Mouse (Mus musculus): ENCODE data around the gene Hsf5.
A peak's percentile ranks its signal among the peaks of the same experiment; 100 is the strongest.

The Hsf5 gene

DNA sequence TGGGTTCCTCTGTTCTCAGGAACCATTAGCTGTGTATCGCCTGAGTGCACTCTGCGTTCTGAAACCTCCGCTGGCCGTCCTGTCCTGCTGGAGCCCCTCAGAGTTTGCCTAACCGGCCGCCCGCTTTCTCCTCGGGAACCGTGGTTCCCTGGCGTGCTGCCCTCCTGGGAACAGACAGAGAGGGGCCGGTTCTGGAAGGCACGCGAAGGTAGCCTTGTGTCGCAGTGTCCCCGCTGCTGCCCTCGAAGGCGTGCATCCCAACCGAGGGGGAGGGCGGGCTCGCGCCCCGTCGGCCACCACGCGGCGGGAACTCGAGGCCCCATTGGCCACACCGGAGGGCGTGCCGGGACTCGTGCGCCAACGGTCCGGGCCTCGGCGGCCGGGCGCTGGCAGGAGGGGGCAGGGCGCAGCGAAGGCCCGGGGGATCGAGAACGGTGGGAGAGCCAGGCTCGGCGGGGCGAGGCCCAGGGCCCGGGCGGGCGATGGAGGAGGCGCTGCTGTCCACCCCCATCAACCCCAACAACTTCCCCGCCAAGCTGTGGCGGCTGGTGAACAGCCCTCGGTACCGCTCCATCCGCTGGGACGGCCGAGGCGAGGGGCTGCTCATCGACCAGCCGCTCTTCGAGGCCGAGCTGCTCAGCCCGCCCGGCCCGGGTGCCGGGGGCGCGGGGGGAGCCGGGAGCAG is at the start of gene Hsf5:
TSS of gene Hsf5 (plus strand) at position 375 of the 685 bp plus-strand sequence.
- DNase-seq (ENCODE audit: low spot score in 2 of 2), result no peak

DNA sequence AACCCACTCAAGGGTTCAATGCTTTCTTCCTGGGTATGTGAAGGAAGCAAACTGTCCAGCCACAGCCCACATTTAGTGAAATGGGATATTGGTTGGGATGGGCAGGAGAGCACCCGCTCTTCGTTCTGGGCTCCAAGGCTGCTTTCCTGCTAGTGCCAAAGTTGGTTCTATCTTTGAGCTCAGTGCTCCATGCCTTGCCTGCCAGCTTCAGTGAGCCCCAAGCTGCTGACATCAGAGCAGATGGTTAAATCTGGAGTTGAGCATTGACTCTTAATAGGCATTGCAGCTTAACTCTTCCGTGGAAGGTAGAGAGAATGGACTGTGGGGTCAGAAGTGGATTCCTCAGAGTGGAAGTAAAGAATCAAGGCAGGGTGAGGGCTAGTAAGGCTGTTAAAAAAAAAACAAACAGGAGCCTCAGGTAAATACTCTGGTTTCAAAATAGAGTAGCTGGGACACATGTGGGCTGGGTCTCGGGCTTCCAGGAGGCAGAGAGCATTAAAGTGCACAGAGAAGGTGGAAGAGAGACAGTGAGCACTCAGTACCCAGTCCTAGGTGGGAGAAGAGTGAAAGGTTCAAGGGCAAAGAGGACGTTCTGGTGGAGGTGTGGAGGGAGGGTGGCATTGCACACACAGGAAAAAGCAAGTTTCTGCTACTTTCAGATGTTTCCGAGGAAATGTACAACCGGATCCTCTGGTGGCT is 48.6 kb upstream of the Hsf5 start, which contains the start of gene Sept4:
TSS of gene Sept4 (plus strand) at position 649 of the 699 bp plus-strand sequence.
- DNase-seq (ENCODE audit: low spot score in 2 of 2), result no peak

DNA sequence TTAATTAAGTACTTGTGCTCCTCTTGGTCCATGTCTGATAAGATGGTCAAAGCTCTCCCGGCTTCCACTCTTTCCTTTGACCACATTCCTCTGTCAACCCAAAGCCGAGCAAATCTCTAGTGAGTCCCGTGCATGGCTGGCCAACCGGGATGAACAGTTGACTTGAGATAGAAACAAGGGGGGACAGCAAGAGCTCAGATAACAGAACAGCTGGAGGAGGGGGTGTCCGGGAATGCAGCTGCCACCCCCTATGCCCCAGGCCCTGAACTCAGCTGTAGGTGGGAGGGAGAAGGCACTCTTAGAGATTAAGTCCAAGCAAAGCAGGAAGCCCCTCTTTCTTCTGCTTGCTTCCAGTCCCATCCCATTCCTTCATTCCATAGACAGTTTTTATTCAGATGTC is 46.2 kb upstream of the Hsf5 start:
- no peak for DNase-seq (ENCODE audit: low spot score in 2 of 2)

DNA sequence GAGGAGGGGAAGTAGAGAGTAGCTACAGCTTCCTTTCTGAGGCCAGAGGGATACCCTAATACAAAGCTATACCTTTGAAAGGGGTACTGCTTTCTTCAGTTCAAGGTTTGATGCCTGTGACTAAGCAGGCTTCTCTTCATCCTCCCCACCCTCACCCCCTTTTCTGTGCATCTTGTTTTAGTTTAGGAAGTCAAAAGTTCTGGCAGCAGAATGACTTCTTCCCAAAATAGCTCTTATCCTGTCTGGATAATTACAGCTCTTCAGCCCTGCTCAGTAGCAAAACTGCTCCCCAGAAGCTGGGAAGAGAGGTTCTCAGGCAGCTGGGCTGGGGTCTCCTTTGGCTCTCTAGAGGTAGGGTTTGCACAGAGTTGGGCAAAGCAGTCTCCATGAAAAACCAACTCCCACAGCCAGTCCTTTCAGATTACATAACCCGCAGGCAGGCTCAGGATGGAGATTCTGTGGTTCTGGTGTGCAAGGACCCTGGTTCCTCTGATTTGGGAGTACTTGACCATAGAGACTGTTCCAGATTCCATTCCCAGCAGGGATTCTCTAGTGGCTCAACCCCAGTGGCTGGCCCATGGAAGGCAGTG is 45.5 kb upstream of the Hsf5 start:
- no peak for DNase-seq (ENCODE audit: low spot score in 2 of 2)

DNA sequence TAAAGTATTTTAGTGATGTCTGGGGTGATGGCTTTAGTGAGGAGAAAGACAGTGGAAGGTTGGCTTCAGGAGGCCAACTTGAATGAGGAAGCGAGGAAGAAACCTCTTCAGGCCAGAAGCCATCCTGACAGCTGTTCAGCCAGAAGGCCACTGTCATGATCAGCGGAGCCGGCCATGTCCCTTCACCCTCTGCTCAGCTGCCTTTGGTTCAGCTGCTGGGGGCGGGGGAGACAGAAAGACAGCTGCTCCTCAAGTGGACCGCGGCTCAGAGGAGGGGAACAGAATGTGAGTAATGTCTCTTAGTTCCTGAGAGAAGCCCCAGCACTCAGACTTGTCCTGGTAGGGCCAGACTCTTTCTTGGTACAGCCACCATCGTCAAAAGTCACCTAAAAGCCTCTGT is 43.2 kb upstream of the Hsf5 start:
- no peak for DNase-seq (ENCODE audit: low spot score in 2 of 2)

DNA sequence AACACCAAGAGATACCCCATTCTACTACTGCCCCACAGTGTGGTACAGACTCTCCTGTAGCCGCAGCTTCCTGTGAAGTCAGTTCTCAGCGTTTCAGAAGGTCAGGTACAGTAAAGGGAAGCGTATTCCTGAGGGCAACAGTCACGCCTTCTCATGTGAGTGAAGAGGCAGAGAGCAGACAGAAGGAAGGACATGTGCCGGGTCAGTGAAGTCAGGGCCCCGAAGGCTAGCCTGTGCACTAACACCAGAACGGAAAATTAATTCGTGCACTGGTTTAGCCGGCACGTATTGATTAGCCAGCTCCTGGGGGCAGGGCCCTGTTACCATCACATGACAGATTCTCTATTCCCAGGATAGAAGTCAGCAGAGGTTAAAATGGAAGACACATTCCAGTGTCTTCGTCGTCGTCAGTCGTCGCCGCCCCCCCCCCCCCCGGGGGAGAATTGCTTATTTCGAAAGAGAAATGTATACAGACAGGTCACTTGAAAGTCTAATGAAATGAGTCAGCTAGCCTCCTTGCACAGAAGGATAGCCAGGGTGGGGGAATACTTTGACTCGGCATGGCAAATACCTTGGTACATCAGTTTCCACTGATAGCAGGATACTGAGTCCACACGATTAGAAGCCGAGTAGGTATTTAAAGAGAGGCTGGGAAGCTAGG is 42.3 kb upstream of the Hsf5 start:
- no peak for DNase-seq (ENCODE audit: low spot score in 2 of 2)

DNA sequence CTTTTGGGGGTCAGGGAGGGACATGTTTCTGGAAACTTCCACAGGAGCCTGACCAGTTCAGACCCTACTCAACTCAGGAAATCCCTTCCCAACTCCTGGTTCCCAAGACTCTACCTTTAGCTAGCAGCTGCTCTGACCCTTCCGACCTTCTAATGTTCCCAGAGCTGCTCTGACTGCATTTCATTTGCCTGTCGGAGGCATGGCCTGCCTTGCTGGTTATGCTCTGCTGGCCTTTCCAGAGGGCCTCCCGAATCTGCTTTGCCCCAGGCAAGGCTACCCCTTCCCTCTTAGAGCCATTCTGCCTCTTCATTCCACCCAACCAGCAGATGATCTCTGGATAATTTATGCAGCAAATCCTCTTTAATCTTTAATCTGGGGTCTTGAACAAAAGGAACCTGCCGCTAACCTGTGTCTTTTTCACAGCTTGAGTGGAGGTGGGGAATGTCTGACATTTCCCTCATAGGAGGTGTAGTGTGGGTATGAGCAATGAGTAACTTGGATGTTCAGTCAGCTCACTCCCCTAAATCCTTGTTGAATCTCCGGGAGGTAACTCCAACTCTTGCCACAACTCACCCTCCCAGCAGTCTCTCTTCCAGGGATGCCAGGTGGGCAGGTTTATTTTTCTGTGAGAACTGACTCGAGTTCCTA is 39.2 kb upstream of the Hsf5 start:
- no peak for DNase-seq (ENCODE audit: low spot score in 2 of 2)

DNA sequence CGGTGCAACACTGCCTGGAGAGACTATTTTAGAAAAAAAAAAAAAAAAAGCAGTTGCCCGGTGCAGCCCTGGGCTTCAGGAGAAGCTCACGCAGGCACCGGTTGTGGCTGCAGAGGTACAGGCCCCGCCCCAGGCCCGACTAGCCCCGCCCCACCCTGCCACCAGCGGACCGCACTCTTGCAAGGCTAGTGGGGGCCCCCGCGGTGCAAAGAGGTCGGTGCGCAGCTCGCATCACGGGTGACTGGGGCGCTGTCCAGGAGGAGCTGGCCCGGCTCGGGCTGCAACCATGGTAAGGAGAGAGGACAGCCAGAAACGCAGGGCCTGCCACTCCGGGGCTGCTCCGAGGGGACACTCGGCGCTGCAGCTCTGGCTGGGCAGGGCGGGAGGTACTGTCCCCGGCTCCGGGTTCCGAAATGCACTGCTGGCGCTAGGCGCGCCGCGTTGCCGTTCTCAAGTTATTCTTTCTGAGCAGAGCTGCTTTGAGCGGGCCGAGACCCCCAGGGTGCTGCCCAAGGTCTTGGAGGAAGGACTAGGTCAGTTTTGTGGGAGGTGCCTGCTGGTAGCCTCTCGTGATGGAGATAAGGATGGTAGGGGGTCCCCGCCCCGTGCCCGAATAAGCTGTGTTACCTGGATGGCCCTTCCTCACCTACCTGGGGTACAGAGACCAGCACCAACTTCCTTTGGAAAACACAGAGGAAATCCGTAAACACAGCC is 38.6 kb upstream of the Hsf5 start:
- peak; percentile 47 to 55 for DNase-seq (ENCODE audit: low spot score in 2 of 2)

DNA sequence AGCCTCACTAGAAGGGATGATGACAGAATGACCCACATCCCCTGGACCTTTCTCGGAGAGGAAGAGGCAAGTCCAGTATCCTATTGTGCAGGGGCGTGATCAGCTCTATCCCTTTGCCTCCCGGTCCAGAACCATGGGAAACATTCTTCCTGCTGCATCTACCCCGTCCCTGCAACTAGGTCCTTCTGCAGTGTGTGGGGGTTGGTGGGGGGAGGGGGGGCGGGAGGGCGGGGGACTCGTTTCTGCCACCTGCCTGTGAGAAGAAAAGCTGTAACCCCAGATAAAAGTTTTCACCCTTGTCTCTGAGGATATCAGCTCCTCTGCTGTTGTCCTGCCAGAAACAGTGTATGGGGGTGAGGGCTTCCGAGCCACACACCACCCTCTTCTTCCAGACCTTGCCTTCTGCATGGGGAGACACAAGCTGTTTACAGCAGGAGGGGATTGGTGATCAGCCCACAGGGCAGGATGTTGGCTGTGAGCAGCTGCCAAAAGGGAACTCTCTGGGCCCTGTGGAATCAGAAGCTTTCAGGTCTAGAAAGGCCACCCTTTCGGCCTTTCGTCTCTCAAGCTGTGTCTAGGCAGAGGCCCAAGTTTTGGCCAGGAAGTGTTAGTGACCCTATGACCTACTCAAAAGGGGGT is 37.9 kb upstream of the Hsf5 start:
- DNase-seq (ENCODE audit: low spot score in 2 of 2), result no peak

DNA sequence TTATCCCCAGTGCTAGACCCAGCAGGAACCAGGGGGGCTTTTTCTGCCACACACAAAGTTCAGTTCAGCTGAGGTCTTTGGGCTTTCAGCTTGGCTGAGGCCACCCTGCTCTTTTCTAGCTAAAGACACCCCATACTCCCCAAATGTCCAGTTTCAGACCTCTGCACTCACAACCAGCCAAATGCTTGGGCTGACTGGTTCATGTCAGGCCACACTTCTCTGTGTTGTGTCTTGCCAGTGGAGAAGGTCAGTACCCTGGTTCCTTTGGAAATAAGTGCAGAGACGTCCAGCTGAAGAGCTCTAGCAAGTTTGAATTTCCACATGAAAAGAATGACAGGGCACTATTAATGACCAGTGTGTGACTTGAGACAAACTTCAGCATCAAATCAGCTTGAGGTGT is 37.3 kb upstream of the Hsf5 start:
- DNase-seq (ENCODE audit: low spot score in 2 of 2), result no peak

DNA sequence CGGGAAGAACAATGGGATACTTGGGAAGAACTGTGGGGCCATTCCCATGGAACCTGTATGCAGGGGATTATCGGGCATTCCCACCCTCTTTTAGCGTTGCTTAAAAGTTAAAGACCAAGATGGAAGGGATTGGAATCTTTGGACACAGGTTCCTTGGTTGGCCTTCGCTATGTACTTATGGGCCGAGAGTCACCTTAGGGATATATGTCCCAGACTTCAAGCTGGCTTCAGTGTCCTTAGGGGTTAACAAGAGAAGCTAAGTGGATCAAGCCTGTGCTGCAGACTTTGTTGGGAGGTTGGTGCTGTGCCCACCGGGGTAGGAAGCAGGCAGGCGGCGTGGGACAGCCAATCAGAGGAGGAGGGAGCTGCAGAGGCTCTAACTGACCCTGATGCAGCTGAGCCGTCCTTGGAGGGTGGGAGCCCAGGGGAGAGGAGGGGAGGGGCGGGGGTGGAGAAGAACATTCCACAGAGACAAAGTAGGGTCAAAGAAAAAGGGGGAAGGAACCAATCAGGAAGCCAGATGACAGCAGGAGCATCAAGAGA is 36.4 kb upstream of the Hsf5 start:
- no peak for DNase-seq (ENCODE audit: low spot score in 2 of 2)

DNA sequence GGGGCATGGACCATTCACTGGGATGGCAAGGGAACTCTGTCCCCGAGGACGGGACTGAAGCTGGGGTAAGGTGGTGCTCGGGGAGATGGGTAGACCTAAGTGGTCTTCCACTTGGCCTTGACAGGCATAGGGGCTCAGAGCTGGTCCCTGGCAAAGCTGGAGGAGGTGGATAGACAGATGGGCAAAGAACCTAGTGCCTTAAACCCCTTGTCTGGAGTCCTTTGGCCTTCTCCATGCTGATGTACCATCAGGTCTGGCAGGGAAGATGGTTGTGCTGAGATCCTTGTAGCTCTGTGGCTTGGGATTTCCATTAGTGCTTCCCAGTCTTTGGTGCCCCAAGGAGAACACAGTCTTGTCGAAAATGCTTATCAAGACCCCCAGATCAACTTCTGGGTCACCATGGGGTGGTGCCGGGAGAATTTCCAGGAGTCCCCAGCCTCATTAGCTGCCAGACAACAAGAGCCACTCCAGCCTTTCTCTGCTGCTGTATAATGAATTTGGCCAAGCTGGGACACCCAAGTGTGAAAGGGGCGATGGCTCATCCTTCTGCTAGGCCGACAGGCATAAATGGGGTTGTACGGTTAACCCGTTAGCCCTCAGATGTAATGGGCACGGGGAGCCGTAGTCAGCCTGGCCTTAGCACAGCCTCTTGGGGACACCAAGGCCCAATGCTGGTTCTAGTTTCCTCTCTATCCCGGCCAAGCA is 35.7 kb upstream of the Hsf5 start:
- DNase-seq (ENCODE audit: low spot score in 2 of 2), result no peak

DNA sequence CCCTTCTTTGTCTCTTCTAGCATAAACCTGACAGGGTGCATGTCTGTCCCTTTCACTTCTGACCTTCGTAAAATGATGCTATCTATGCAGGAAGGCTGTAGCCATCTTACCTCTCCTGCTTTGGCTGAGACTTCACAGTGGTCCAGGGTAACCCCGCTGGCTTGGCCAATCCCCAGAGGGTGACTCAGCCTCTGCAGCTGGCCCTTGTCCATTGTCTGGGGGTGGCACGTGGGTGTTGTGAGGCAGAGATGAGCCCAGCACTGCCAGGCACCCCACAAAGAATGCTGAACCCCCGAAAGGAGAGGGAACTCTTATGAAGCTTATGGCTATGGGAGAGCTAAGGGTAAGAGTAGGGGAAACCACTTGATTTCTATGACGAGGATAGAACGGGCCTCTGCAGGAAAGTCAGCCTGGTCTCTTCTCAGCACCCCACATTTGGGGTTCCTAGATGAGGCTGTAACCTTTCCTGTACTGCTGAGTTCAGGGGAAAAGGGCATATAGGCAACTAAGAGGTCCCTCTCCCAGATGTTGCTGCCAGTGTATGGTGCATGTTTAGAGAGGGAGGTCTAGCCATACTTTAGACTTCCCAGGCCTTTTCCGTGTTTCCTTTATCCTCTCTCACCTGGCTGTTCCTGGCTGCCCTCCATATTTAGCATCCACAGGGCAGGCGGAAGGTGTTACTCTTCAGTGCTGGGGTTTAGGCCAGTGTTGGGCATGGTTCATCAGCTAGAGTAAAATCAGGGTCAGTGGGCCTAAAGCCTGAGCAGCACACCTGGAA is 34.8 kb upstream of the Hsf5 start:
- no peak for DNase-seq (ENCODE audit: low spot score in 2 of 2)

DNA sequence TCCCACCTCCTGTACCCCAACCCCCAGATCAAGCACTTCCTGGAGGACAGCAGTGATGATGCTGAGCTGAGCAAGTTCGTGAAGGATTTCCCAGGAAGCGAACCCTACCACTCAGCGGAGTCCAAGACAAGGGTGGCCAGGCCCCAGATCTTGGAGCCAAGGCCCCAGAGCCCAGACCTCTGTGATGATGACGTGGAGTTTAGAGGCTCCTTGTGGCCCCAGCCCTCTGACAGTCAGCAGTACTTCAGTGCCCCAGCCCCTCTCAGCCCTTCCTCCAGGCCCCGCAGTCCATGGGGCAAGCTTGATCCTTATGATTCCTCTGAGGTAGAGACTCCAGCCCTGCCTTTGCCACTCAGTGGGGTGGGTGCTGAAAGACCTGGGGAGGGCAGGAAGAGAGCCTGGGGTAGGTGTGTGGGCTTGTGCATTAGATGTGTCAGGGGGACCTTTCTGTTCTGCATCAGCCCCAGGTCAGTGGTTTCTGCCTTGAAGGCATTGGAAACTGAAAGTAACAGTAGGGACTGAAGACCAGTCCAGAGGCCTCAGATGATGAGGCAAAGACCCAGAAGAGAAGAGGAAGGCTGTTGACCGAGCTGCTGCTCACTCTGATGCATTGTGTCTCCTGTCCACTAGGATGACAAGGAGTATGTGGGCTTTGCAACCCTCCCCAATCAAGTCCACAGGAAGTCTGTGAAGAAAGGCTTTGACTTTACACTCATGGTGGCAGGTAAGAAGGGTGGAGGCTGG is 33.5 kb upstream of the Hsf5 start:
- no peak for DNase-seq (ENCODE audit: low spot score in 2 of 2)

DNA sequence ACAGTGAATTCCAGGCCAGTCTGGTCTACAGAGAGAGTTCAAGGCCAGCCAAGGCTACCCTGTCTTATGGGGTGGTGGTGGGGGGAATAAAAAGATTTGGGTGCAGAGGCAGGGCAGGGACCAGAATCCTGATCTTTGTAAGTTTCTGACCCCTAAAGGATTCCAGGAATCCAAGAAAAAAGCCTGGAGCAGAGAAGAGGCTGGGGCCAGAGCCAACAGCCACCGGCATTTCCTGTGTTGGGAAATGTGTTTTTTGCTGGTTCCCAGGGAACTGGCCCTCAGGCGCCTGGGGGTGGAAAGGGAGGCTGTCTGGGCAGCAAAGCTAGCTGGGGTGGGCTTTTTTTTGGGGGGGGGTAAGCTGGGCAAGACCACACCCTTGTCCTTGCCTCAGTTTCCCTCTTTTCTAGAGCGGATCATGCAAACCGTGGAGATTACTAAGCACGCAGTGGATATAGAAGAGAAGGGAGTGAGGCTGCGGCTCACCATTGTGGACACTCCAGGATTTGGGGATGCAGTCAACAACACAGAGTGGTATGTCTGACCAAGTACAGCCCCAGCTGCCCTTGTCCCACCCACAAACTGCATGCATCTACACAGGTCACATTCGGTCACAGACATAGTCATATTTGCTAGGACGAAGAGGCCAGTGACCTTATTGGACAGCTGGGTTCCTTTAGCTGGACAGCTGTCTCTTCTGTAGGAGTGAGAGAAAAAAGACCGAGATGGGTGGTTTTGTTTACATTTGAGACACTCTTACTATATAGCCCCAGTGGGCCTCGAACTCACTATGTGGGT is 32.1 kb upstream of the Hsf5 start:
- DNase-seq (ENCODE audit: low spot score in 2 of 2), result no peak

DNA sequence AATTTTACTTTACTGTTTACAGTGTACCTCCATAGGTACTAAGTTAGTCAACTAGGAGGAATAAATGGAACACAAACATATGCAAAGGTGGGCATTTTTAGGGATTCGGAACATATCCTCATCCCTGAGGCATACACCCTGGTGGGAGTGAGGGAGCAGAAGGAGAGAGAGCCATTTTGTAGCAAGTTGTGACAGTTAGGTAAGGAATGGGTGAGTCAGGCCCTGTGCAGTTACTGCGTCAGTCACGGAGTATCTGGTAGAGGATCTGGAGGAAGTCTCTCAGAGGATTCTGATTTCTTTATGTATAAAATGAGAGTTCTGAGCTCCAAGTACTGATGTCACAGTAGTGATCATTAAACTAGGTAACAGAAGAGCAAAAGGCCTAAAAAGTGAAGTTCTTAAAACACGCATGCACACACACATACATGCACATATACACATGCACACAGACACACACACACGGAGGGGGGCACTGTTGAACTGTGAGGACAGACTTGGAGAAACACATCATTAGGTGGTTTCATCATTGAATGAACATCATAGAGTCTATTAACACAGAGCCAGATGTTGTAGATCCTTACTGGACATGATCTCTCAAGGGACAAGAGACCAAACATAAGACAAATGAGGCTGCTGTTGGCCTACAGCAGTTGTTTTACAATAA is 29.6 kb upstream of the Hsf5 start:
- DNase-seq (ENCODE audit: low spot score in 2 of 2), result no peak

DNA sequence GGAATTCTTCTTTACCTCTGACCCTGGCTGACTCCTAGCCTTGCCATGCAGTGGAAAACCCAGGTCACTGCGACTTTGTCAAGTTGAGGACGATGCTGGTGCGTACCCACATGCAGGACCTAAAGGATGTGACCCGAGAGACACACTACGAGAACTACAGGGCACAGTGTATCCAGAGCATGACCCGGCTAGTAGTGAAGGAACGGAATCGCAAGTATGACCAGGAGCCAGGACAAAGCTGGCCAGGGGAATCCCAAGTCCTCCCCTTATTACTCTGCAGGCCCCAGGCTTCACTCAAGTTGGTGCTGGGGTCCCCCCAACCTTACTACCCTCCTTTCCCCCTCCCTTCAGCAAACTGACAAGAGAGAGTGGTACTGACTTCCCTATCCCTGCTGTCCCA is 27.4 kb upstream of the Hsf5 start:
- DNase-seq (ENCODE audit: low spot score in 2 of 2), result no peak

All from spleen, postnatal 36 days (tissue).